Mouse (Mus musculus) cerebellum, adult 11 months (tissue): ENCODE measurements around the gene Cdh12.
"Not testable (repeated sequence)": the region's sequence is repeated elsewhere in the genome, so short reads cannot be mapped to it uniquely, and the experiment has no call there.

ENCODE experiments used
- DNase-seq: peaks from one replicate; pipeline ENCODE4 v3.0.0; 2022

The Cdh12 gene

DNA sequence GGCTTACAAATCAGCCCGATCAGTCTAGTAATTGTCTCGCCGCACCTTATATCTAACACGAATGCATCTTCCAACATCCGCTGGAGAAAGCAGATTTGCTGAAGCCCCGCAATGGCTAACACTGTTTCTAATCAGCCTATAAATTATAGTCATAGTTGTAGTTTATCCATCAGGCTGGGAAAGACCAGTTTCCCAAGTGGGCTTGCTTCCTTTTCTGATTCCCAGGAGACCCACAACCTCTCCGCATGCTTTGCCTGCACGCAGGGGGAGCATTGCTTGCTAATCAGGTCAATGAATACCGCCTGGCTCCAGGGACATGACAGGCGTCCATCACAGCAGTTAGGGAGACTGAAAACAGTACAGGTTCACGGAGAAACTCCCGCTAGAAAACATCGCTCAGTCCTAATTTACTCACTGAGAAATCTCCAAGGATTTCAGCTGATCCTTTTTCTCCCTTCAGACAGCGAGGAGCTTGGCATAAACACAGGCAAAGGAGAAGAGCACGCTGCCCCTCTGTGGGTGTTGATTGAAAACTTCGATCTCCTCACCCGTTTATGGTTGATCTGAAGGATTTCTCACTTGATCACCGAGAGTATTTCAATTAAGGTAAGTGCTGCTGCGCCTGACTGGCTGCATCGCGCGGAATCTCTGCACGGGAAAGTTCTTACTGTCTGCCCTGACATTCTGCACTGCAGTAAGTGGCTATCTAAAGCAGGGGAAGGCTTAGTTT, 662.0 kb downstream of the Cdh12 start:
- no peak for DNase-seq

- DNase-seq: not testable (repeated sequence)
Observed at GRCm38 (mm10) chr15:21114775-21115174, 665.7 kb downstream of the Cdh12 start.

DNA sequence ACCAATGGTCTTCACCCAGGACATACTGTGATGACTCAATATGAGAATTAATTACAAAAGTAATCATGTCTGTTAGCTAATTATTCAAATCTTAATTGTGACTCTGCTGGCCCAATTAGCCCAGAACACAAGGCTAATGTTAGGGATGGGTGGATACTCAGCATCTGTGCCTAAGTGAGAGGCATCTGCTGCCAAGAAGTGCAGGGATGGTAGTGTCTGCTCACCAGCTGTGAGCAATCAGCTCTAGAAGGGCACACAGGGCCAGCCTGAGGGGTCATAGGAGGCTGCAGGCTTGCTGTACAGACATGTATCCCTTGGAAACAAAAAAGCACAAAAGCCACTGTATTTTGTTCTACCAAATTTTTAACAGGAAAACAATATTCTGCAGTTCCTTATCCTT, 681.6 kb downstream of the Cdh12 start:
- no peak for DNase-seq

GRCm38 (mm10) chr15:21132999-21133398, 683.9 kb downstream of the Cdh12 start:
- DNase-seq: no peak

DNA sequence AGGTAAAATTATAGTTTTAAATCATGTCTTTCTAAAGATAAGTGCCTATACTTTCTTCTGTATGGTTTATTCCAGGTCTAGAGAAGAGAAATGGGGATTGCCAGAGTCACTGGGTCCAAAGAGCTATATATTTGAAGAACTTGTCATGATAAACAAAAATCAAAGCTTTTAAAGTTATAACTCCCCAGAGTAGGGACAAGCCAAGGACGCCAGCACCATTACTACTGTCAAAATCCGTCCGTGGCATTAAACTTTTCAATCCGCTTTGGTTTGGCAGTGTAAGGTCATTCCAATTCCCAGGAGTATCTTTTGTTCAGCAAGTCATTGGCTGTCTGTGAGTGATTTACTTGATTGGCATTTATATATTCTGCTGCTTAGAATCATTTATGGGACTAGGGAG, 697.8 kb downstream of the Cdh12 start:
- DNase-seq: no peak

DNA sequence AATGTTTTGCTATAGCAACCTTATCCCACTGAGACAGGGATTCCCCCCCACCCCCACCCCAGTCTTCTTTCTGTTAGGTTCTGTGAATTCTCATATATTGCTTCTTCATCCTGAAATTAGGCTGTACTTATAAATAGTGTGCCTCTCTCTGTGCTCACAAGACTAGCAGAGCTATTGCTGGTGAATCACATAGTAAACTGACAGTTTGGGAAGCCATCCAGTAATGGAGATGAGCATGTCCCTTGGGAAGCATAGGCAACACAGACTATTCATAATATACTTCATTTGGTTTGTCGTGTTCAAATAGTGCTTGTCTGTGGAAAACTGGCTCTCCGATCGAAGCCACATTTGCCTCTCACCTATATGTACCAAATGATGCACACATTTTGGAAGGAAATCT, 704.5 kb downstream of the Cdh12 start:
- no peak for DNase-seq

DNA sequence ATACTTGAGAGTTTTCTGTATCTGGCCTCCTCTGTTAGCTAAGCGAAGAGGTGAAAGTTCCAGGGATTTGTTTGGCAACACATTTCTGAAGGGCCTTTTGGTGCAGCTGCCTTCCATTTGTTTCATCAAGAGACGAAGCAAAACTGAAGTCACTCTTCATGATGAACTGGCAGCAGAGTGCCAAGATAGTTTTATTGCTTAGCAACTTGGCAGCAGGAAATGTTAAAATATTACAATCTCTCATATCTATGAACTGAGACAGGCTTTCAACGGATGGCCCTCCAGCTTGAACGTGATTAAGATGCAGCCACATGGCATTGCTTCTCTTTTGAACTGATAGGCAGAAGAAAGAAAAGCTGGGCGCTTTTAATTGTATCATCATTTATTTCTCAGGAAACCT, 730.7 kb downstream of the Cdh12 start:
- no peak for DNase-seq

DNA sequence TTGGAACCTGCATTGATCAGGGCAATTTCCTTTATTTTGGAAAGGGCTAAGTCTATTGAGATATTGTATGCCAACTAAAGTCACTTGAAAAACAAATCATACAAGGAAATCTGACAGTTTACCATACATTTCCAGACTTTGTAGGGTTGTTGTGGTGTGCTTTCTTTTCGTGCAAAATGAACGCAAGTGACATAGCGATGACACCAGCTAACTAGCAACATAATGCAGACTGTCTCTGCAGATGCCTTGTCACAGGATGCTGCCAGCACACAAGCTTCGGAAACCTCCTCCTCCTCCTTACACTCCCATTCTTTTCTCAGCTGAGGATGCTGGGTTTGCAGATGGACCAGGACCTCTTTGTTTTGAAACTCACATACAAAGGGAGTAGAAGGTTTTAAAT, 731.1 kb downstream of the Cdh12 start:
- DNase-seq: no peak

DNA sequence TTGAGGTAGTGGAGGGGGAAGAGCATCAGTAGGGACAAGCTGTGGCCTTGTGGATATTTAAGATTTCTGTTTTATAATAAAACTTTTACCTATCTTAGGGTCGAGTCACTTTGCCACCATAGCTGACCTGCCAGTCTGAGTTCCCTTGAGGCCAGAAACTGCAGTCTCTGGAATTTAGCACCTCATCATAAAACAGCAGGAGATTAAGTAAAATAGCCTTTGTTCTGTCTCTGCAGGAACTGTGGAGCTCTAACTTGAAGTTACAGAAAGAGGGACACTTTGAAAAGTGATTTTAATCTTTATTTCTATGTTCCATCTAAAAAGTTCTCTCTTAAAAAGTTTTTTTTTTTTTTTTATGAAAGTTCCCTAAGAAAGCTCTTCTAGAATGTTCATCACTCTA, 736.7 kb downstream of the Cdh12 start:
- DNase-seq: no peak

GRCm38 (mm10) chr15:21210089-21210488, 761.0 kb downstream of the Cdh12 start:
- DNase-seq: not testable (repeated sequence)

GRCm38 (mm10) chr15:21223006-21223405, 773.9 kb downstream of the Cdh12 start:
- no peak for DNase-seq

DNA sequence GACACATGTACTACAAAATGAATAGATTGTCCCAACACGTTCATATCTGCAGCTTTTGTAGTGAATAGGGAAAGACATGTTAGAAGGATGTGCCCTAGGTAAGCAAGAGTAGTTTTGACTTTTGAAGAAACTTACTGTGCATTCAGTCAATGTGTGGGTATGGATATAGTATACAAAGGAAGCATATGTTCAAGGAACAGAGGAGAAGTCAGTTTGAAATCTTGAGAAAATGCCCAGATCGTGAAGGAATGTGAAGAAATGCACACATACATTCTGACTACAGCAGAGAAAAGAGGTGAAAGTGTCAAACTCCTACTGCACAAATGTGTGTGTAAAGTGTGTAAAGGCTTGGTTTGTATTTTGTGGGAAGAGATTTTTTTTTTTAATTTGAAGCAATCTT, 812.3 kb downstream of the Cdh12 start:
- no peak for DNase-seq

DNA sequence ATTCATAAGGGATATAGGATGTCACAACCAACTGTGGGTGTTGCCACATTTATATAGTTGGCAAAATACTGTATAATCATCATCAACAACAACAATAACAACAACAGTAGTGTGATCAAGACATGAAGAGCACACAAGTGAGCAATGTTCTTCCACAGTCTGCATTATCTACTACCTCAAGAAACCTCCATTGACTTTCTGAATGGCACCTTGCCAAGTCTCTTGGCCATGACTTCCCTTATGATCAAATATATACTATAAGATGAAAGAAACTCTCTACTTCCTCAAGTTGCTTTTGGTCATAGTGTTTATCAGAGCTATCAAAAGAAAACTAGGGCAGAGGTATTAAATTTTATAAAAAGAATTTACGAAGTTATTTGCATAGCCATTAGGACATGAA, 820.8 kb downstream of the Cdh12 start:
- DNase-seq: no peak

DNA sequence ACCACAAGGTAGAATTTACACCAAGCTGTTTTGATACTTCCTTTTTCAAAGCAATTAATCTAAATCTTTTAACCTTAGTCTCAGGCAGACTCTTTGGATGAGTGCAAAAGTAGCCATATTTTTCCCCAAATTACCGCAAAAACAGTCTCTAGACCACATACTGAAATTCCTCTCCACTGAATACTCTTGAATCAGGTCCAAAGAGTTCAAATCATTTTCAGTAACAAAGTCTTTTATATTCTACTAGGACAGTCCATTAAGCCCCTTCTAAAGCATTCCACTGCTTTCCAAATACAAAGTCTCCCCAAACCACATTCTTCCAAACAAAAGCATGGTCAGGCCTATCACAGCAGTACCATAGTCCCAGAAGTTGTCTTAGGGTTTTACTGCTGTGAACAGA, 848.0 kb downstream of the Cdh12 start:
- DNase-seq: no peak

DNA sequence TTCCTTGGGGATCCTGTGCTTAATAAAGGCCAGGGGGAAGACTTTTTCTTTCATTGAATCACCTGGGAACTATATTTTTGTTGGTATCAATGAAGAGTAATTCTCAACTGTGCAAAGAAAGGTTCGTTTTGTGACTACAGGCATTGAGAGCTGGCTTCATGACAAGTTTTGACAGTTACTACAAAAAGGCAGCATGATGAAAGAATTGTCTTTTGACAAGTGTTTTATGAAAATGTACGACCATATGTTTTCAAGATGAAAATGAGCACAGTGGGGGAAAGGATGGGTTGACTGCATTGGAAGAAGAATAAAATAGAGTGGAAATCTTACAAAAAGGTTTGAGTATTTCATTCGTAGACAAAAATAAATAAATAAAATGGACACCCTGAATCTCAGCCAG, 866.4 kb downstream of the Cdh12 start:
- no peak for DNase-seq

- no peak for DNase-seq
Observed at GRCm38 (mm10) chr15:21343853-21344252, 894.8 kb downstream of the Cdh12 start.

GRCm38 (mm10) chr15:21344323-21344722, 895.3 kb downstream of the Cdh12 start:
- DNase-seq: no peak

DNA sequence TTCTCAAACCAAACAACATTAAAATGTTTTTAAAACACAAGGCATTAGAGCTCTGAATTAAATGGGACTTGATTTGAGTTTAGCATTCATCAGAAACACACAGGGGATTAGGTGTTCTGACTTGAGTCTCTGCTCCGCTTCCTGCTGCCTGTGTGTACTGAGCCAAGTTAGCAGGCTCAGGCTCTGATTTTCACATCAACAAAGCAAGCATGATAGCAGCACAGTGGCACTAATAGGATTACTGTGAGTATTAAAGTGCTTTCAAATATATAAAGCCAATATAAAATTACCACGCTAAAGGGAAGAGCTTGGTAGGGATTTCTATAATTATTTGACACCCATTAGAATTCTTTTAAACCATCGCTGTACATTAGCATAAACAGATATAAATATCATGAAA, 895.7 kb downstream of the Cdh12 start:
- no peak for DNase-seq

GRCm38 (mm10) chr15:21355356-21356101, 906.5 kb downstream of the Cdh12 start:
- DNase-seq: no peak

DNA sequence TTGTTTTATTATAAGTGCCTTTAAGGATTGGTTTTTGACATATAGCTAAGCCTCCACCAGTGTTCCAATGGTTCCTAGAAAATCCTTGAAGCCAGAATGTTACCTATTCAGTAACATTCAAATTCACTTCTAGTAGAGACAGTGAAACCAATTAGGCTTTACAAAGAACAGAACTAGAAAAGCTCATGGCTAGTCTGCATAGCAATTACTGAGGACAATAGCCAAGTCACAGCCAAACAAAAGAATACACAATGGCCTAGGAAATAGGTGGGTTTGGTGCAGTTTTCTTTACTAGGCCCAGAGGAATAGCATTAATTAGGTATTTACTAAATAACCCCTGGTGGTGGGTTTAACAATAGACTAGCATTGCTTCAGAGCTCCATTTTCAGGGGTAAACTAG, 917.3 kb downstream of the Cdh12 start:
- no peak for DNase-seq

DNA sequence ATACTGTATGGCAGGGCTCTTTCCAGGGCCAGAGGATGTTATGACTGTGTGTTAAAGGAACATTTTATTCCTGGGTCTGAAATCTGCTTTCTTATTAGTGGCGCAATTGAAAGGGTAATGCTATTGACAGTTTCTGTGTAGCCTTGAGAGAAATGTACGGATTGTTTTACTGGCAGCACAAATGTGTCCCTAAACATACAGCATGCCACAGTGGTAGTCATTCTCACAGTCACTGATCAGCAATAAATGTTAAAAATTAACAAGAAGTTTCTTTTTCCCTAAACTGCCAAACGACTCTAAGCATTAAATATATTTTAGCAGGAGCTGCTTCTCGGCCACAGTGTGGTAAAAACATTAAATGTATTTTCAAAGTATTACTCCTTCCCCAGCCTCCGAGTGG, 926.4 kb downstream of the Cdh12 start:
- no peak for DNase-seq

DNA sequence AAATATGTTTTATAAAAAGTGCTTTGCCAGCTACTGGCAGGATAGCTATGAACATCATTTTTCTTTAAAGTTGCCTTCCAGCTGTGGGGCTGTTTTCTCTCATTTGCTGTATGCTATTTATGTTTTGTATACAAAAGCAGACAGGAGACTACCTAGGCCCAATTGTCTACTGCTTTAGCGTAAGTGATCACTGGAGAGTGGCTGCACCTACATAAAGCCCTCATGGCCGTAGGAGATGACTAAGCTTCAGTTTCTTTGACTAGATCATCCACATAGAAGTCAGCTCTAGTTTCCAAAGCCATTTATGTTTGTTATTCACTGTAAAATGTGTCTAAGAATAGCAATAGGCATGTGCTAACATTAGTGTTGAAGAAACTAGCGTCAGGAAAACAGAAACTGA, 926.8 kb downstream of the Cdh12 start:
- DNase-seq: no peak

DNA sequence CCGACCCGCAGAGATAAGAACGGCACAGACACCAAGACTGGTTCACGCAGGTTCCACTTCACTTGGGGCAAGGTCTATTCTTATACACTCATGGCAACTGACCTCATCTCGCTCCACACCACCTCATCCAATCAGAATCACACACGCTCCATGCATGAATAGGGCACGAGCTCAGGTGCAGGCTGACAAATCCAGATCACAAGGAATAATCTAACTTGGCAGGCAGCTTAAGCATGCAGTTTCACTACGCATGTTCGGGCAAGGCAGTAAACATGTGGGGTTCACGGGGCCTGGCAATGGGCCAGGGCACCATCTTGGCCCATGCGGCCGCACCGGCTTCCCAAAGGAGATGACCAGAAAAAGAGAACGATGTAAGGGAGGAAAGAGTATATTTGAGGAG, 942.4 kb downstream of the Cdh12 start:
- not testable (repeated sequence) for DNase-seq

DNA sequence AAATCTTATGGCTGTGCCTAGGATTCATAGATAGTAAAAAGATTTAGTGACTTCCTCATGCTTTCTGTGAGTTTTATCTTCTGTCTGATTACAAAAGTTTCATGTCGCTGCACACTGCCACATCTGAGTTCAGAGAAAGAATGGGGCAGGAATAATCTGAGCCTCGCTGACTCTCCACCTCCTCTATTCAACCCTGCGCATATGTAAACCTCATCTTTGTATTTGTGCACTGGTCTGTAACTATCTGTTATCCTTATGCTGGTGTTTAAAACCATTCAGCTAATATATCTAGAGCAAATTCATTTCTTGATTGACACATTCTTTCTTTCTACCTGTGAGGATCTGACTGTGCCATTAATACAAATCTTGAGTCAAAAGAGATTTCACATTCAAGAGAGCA, 944.0 kb downstream of the Cdh12 start:
- no peak for DNase-seq

DNA sequence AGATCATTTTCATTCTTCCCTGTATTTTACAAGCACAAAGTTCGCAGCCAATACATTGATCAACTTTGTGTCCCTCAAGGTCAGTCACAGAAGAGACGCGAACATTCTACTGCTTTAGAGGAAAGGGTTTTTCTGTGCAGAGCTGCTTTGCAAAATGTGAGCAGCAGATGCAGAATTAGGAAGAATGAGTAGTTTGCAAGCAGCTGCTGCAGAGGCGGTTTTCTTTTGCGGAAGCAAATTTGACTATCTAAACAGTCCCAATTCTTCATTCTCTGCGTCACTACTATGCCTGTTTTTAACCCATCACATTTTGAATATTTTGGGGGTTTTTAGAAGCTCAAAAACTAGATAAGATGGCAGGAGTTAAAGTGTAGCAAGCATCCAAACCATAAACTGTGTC, 956.1 kb downstream of the Cdh12 start:
- DNase-seq: no peak
